Mouse (Mus musculus) ES-E14 (cell line): ENCODE data around the gene Fkbp8. TPM values are rescaled to one million over a fixed set of nuclear protein-coding genes. Genes with fewer than 3 reads are reported as not detected.

Experiments
- DNase-seq: peaks from one replicate; pipeline ENCODE4 v3.0.0-alpha.2; 2013; ENCODE audit warnings: low read depth, low spot score
- H3K27ac ChIP-seq: 2 replicates; pipeline ENCODE4 v1.5.1; 2012; ENCODE audit warnings: low read depth, mild to moderate bottlenecking, low read length, moderate library complexity, mixed read lengths; ENCODE audit not compliant: poor library complexity, insufficient read depth, severe bottlenecking
- H3K36me3 ChIP-seq: 2 replicates; pipeline ENCODE4 v1.6.1; 2012; ENCODE audit warnings: mild to moderate bottlenecking, low read length, moderate library complexity, mixed read lengths; ENCODE audit not compliant: control insufficient read depth, poor library complexity, insufficient read depth, severe bottlenecking
- H3K4me1 ChIP-seq, 2 experiments: fragments of 150-350 bp in 1 of 2; sonication (generic) in 1 of 2; 2 replicates each; pipeline ENCODE4 v1.6.1; 2012; ENCODE audit warnings: low read length in 2 of 2, mild to moderate bottlenecking in 1 of 2, mixed read lengths in 1 of 2; ENCODE audit not compliant: control insufficient read depth in 2 of 2, insufficient read depth in 2 of 2, poor library complexity in 1 of 2
- H3K4me3 ChIP-seq, 2 experiments: fragments of 150-350 bp in 1 of 2; sonication (generic) in 1 of 2; 2 replicates each; pipeline ENCODE4 v1.5.1; 2012; ENCODE audit warnings: low read length in 2 of 2, low read depth in 1 of 2, mild to moderate bottlenecking in 1 of 2, mixed read lengths in 1 of 2; ENCODE audit not compliant: insufficient read depth in 1 of 2, poor library complexity in 1 of 2, severe bottlenecking in 1 of 2
- H3K9ac ChIP-seq: 2 replicates; pipeline ENCODE4 v1.6.1; 2012; ENCODE audit warnings: low read depth, mild to moderate bottlenecking, low read length, mixed read lengths; ENCODE audit not compliant: poor library complexity, insufficient read depth, severe bottlenecking
- H3K9me3 ChIP-seq: fragments of 150-350 bp; sonication (generic); 2 replicates; pipeline ENCODE4 v1.6.1; 2012; ENCODE audit warnings: low read depth, mild to moderate bottlenecking, low read length; ENCODE audit not compliant: control insufficient read depth, insufficient read depth
- CHD2 ChIP-seq: IDR thresholded peaks from 2 replicates; pipeline ENCODE4 v1.6.1; 2014; ENCODE audit warnings: mild to moderate bottlenecking, low read depth, low read length, inconsistent platforms
- HCFC1 ChIP-seq: IDR thresholded peaks from 2 replicates; pipeline ENCODE4 v1.6.1; 2012; ENCODE audit warnings: low read length, inconsistent platforms, borderline replicate concordance; ENCODE audit not compliant: insufficient read depth
- MAFK ChIP-seq: IDR thresholded peaks from 2 replicates; pipeline ENCODE4 v1.6.1; 2014; ENCODE audit warnings: mild to moderate bottlenecking, low read depth, low read length, inconsistent platforms; ENCODE audit not compliant: insufficient read depth
- ZC3H11A ChIP-seq: IDR thresholded peaks from 2 replicates; pipeline ENCODE4 v1.6.1; 2012; ENCODE audit warnings: low read depth, mild to moderate bottlenecking, inconsistent platforms, low read length, borderline replicate concordance
- ZNF384 ChIP-seq: IDR thresholded peaks from 2 replicates; pipeline ENCODE4 v1.6.1; 2012; ENCODE audit warnings: low read depth, low read length, inconsistent platforms
- in situ Hi-C, 2 experiments: fragments of 600-800 bp; cut with MboI; formaldehyde crosslinking; loops; one replicate each; pipeline ENCODE4 v1.15.1; 2025; ENCODE audit warnings: low sequenced_read_pairs in 2 of 2, inconsistent platforms in 1 of 2; ENCODE audit not compliant: unreplicated experiment in 2 of 2
- total RNA-seq: library from RNA; depleted of rRNA; stranded (reverse); fragments of 300-350 nt; gene quantifications from 2 replicates; pipeline ENCODE4 v1.2.3, GENCODE M21; 2012

Gene Fkbp8
- total RNA-seq, 1 experiment, result 252 TPM

DNA sequence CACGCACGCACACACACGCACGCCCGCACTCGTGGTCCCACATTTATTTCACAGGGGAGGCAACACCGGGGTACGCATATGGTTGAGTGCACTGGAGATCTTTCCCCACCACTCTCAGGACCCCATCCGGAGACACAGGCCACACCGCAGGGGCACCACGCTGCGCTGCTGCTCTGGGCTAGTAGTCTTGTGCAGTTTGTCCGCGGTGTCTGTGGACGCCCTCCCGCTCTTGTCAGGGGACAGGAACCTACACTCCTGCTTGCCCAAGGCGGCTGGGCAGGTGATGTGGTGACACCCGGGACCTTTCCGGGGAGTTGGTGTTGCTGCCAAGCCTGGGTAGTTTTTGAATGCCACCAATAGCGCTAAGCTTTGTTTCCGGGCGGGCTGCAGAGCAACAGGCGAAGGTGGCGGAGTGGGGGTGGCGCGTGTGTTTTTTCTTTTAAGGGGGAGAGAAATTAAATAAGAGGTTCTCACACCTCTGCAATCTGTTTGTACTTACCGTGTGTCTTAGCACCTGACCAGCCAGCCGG lies 33.0 kb upstream of the Fkbp8 start:
- in situ Hi-C loops, result no loop called here
- TF ChIP-seq ZC3H11A, result no peak
- TF ChIP-seq CHD2, result no peak
- TF ChIP-seq HCFC1, result no peak
- no peak for TF ChIP-seq MAFK
- no peak for TF ChIP-seq ZNF384
- no peak for DNase-seq
- H3K9me3 ChIP-seq, result no peaks in the 10 kb centered on the region
- H3K4me3 ChIP-seq, result peak overlapping the region in 1 of 2 experiments; percentile 69; a peak in 2 of 4 replicates
- H3K27ac ChIP-seq, result no peak overlapping the region
- H3K4me1 ChIP-seq, result peaks cover 3 to 25% of the 10 kb centered on the region in 2 experiments; a peak in 2 of 4 replicates
- H3K36me3 ChIP-seq, result no peaks in the 10 kb centered on the region
- no peak overlapping the region for H3K9ac ChIP-seq

DNA sequence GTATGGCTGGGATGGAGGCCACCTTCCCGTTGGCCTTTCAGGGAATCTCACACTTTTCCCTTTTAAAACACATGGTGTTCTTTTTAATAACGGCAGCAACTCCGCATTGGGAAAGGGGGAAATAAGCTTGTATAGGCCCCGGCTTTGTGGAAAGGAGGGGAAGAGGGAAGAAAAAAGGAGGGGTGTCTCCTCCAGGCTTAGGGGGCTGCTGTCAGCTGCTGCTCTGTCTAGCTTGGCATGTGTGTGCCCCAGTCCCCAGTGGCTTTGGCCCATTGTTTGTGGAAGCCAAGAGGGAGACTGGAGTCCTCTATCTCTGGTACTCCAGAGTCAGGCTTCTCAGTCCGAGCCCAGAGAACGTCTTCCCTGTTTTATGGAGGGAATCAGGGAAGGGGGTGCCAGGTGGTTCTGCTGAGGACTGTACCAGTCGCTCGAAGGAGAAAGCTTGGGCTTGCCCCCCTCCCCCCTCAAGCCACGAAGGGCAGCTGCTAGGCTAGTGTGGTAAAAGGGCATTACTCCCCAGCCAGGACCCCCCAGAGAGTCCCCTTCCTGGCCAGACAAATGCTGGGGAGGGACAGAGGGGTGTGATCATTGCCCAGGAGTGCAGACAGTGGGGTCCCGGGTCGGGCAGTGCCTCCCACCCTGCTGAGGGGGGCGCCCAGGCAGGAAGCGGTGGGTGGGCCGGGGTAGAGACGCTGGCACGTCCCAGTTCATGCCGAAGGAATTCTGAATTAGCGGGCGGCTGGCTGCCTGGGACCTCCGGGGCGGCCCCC lies 32.3 kb upstream of the Fkbp8 start:
- no peaks in the 10 kb centered on the region for H3K9me3 ChIP-seq
- H3K4me3 ChIP-seq, result peak overlapping the region in 1 of 2 experiments; percentile 32; a peak in 1 of 4 replicates
- peaks cover 3 to 22% of the 10 kb centered on the region in 2 experiments; a peak in 2 of 4 replicates for H3K4me1 ChIP-seq
- DNase-seq, result no peak
- H3K27ac ChIP-seq, result no peak overlapping the region
- in situ Hi-C loops, result no loop called here
- H3K9ac ChIP-seq, result no peak overlapping the region
- no peak for TF ChIP-seq HCFC1
- TF ChIP-seq CHD2, result no peak
- TF ChIP-seq MAFK, result no peak
- no peak for TF ChIP-seq ZC3H11A
- TF ChIP-seq ZNF384, result no peak
- no peaks in the 10 kb centered on the region for H3K36me3 ChIP-seq

DNA sequence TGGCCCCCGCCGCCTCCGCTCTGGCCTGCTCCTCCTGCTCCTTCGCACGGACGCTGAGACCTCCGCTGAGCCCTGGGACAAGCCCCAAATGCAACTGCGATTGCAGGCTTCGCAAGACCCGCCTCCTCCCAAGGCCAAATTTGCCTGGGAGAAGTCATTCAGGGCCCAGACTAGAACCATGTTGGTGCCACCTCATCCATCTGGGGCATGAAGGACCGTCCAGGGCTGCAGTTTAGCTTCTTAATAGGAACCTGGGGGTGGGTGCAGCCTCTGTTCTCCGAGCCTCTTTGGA lies 31.8 kb upstream of the Fkbp8 start:
- peaks cover 5 to 24% of the 10 kb centered on the region in 2 experiments; a peak in 2 of 4 replicates for H3K4me1 ChIP-seq
- no peaks in the 10 kb centered on the region for H3K9me3 ChIP-seq
- no peaks in the 10 kb centered on the region for H3K36me3 ChIP-seq
- no peak overlapping the region for H3K27ac ChIP-seq
- no peak for DNase-seq
- in situ Hi-C loops, result no loop called here
- H3K4me3 ChIP-seq, result peak overlapping the region in 1 of 2 experiments; percentile 32; a peak in 1 of 4 replicates
- H3K9ac ChIP-seq, result no peak overlapping the region
- TF ChIP-seq ZC3H11A (no peak), HCFC1 (no peak), ZNF384 (no peak), CHD2 (no peak), MAFK (no peak)

DNA sequence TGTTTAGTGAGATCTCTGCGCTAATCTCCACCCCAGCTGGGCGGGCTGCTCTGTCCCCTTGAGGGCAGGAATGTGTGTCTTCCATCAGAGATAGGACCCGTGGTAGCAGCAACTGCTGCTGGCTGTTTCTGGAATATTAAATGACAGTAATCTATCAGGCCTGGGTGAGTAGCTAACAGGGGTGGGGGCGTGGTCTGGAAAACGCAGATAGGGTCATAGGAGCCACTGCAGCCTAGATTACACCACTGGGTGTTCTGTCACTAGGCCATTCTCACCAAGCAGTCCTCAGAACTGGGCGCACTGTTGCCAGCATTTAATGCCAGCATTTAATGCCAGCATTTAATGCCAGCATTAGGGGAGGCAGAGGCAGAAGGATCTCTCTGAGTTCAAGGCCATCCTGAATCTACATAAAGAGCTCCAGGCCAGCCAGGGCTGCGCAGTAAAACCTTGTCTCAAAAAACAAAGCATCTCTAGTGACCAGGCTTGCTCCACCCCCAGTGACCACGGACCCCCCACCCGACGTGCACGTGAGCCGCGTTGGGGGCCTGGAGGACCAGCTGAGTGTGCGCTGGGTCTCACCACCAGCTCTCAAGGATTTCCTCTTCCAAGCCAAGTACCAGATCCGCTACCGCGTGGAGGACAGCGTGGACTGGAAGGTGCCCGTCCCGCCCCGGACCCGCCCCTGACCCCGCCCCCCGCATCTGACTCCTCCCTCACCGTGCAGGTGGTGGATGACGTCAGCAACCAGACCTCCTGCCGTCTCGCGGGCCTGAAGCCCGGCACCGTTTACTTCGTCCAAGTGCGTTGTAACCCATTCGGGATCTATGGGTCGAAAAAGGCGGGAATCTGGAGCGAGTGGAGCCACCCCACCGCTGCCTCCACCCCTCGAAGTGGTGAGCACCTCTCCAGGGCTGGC lies 26.9 kb upstream of the Fkbp8 start:
- peak overlapping the region; percentile 66 for H3K9ac ChIP-seq
- no peak for TF ChIP-seq CHD2
- no peak for TF ChIP-seq HCFC1
- no peak for TF ChIP-seq ZNF384
- no peak for TF ChIP-seq MAFK
- no peak for TF ChIP-seq ZC3H11A
- peak overlapping the region; percentile 59 to 68 for H3K4me3 ChIP-seq
- no peaks in the 10 kb centered on the region for H3K9me3 ChIP-seq
- in situ Hi-C loops, result no loop called here
- no peak for DNase-seq
- H3K36me3 ChIP-seq, result peaks cover 10% of the 10 kb centered on the region; the same call in 1 of the 2 replicates
- H3K4me1 ChIP-seq, result peaks cover 7 to 17% of the 10 kb centered on the region in 2 experiments; a peak in 2 of 4 replicates
- H3K27ac ChIP-seq, result no peak overlapping the region
